Mouse (Mus musculus) liver, embryonic 13.5 days (tissue): ENCODE measurements at regions not wholly inside any gene's neighbourhood (a gene's known extent, or its start where the extent isn't known, plus 50 kb on each side); places are given as distances from the start of the nearest gene placed in this dataset.

ENCODE experiments used
- ATAC-seq: fragments of 200-750 bp; cut with Nextera tagmentation; 2 replicates; pipeline ENCODE4 v1.8.0; 2017; ENCODE audit warnings: low read depth, mild to moderate bottlenecking, moderate number of reproducible peaks, moderate library complexity
- DNase-seq: peaks from one replicate; pipeline ENCODE4 v3.0.0; 2022
- H3K27ac ChIP-seq: fragments of 300-500 bp; sonication (generic); 2 replicates; pipeline ENCODE4 v1.5.1; 2015; ENCODE audit warnings: moderate library complexity, mild to moderate bottlenecking, inconsistent platforms
- H3K27me3 ChIP-seq: fragments of 300-500 bp; sonication (generic); 2 replicates; pipeline ENCODE4 v1.6.1; 2015; ENCODE audit warnings: mild to moderate bottlenecking, inconsistent platforms
- H3K36me3 ChIP-seq: fragments of 300-500 bp; sonication (generic); 2 replicates; pipeline ENCODE4 v1.6.1; 2015; ENCODE audit warnings: mild to moderate bottlenecking, inconsistent platforms
- H3K4me1 ChIP-seq: fragments of 300-500 bp; sonication (generic); replicated peaks from 2 replicates; pipeline ENCODE4 v1.6.1; 2015; ENCODE audit warnings: inconsistent platforms
- H3K4me2 ChIP-seq: fragments of 300-500 bp; sonication (generic); 2 replicates; pipeline ENCODE4 v1.6.1; 2015; ENCODE audit warnings: inconsistent platforms, mild to moderate bottlenecking, moderate library complexity
- H3K4me3 ChIP-seq: fragments of 300-500 bp; sonication (generic); replicated peaks from 2 replicates; pipeline ENCODE4 v1.5.1; 2015; ENCODE audit warnings: mild to moderate bottlenecking, inconsistent platforms
- H3K9ac ChIP-seq: fragments of 300-500 bp; sonication (generic); 2 replicates; pipeline ENCODE4 v1.6.1; 2015; ENCODE audit warnings: mild to moderate bottlenecking, inconsistent platforms
- H3K9me3 ChIP-seq: fragments of 300-500 bp; sonication (generic); replicated peaks from 2 replicates; pipeline ENCODE4 v1.6.1; 2016; ENCODE audit warnings: inconsistent platforms
- WGBS: fragments of 180-500 bp; shearing (Covaris S2); methylation state at CpG from one replicate; pipeline ENCODE4 v1.1.7; 2015; ENCODE audit not compliant: insufficient replicate concordance; 5-methylcytosine and 5-hydroxymethylcytosine counted together

- Histone ChIP-seq H3K9me3 (peaks cover 13% of the 10 kb centered on the region; the same call in 1 of the 2 replicates), H3K27me3 (no peaks in the 10 kb centered on the region), H3K27ac (no peak overlapping the region), H3K9ac (no peak overlapping the region), H3K4me1 (no peaks in the 10 kb centered on the region), H3K4me2 (no peak overlapping the region), H3K36me3 (no peaks in the 10 kb centered on the region), H3K4me3 (no peak overlapping the region)
- WGBS, result 72% methylated on average over 7 of the region's 7 CpGs
- ATAC-seq (no peak), DNase-seq (no peak)
Measured at GRCm38 (mm10) chr6:140126645-140127044, 85.4 kb upstream of the Plcz1 start.

GRCm38 (mm10) chr6:140114024-140114423, 72.8 kb upstream of the Plcz1 start:
- Histone ChIP-seq H3K9me3 (no peaks in the 10 kb centered on the region), H3K4me1 (no peaks in the 10 kb centered on the region), H3K27me3 (no peaks in the 10 kb centered on the region), H3K36me3 (no peaks in the 10 kb centered on the region), H3K27ac (no peak overlapping the region), H3K9ac (no peak overlapping the region), H3K4me2 (no peak overlapping the region), H3K4me3 (no peak overlapping the region)
- no peak for DNase-seq
- WGBS, result 57% methylated on average over 2 of the region's 2 CpGs
- ATAC-seq, result no peak

- 80% methylated on average over 10 of the region's 10 CpGs for WGBS
- Histone ChIP-seq H3K4me2 (no peak overlapping the region), H3K27me3 (no peaks in the 10 kb centered on the region), H3K9ac (no peak overlapping the region), H3K27ac (no peak overlapping the region), H3K9me3 (no peaks in the 10 kb centered on the region), H3K4me1 (no peaks in the 10 kb centered on the region), H3K4me3 (no peak overlapping the region), H3K36me3 (no peaks in the 10 kb centered on the region)
- ATAC-seq (no peak), DNase-seq (no peak)
Measured at GRCm38 (mm10) chr6:140112054-140112453, 70.8 kb upstream of the Plcz1 start.

GRCm38 (mm10) chr6:140108083-140108482, 66.8 kb upstream of the Plcz1 start:
- no peak for ATAC-seq
- Histone ChIP-seq H3K4me3 (no peak overlapping the region), H3K4me1 (no peaks in the 10 kb centered on the region), H3K27me3 (no peaks in the 10 kb centered on the region), H3K9me3 (0 out of 2 replicates have a peak, but pooled peaks cover 2% of the 10 kb centered on the region), H3K4me2 (no peak overlapping the region), H3K9ac (no peak overlapping the region), H3K36me3 (no peaks in the 10 kb centered on the region), H3K27ac (no peak overlapping the region)
- DNase-seq, result no peak
- WGBS, result 55% methylated on average over 8 of the region's 8 CpGs

- H3K9me3 ChIP-seq, result 0 out of 2 replicates have a peak, but pooled peaks cover 2% of the 10 kb centered on the region
- no peaks in the 10 kb centered on the region for H3K4me1 ChIP-seq
- no peak overlapping the region for H3K4me2 ChIP-seq
- no peak for ATAC-seq
- H3K36me3 ChIP-seq, result no peaks in the 10 kb centered on the region
- 71% methylated on average over 16 of the region's 16 CpGs for WGBS
- no peak for DNase-seq
- no peak overlapping the region for H3K9ac ChIP-seq
- H3K4me3 ChIP-seq, result no peak overlapping the region
- H3K27ac ChIP-seq, result no peak overlapping the region
- H3K27me3 ChIP-seq, result no peaks in the 10 kb centered on the region
Measured at GRCm38 (mm10) chr6:140107628-140108027, 66.4 kb upstream of the Plcz1 start.

- no peak for ATAC-seq
- no peak overlapping the region for H3K4me3 ChIP-seq
- 73% methylated on average over 5 of the region's 5 CpGs for WGBS
Measured at GRCm38 (mm10) chr6:140106141-140106540, 64.9 kb upstream of the Plcz1 start.

GRCm38 (mm10) chr6:140102043-140102442, 60.8 kb upstream of the Plcz1 start:
- Histone ChIP-seq H3K36me3 (no peaks in the 10 kb centered on the region), H3K4me2 (no peak overlapping the region), H3K4me1 (no peaks in the 10 kb centered on the region), H3K27ac (no peak overlapping the region), H3K4me3 (no peak overlapping the region), H3K27me3 (no peaks in the 10 kb centered on the region), H3K9ac (no peak overlapping the region), H3K9me3 (0 out of 2 replicates have a peak, but pooled peaks cover 2% of the 10 kb centered on the region)
- DNase-seq (no peak), ATAC-seq (no peak)
- 66% methylated on average over 6 of the region's 6 CpGs for WGBS

More at GRCm38 (mm10) chr6:140106141-140106540, 64.9 kb upstream of the Plcz1 start:
- 0 out of 2 replicates have a peak, but pooled peaks cover 2% of the 10 kb centered on the region for H3K9me3 ChIP-seq
- H3K27me3 ChIP-seq, result no peaks in the 10 kb centered on the region
- H3K27ac ChIP-seq, result no peak overlapping the region
- no peak overlapping the region for H3K9ac ChIP-seq
- H3K4me2 ChIP-seq, result no peak overlapping the region
- no peaks in the 10 kb centered on the region for H3K4me1 ChIP-seq
- no peak for DNase-seq
- H3K36me3 ChIP-seq, result no peaks in the 10 kb centered on the region

GRCm38 (mm10) chr6:140095416-140095815, 54.2 kb upstream of the Plcz1 start:
- H3K27ac ChIP-seq, result no peak overlapping the region
- 66% methylated on average over 10 of the region's 10 CpGs for WGBS
- 0 out of 2 replicates have a peak, but pooled peaks cover 4% of the 10 kb centered on the region for H3K9me3 ChIP-seq
- ATAC-seq (no peak), DNase-seq (no peak)
- H3K27me3 ChIP-seq, result no peaks in the 10 kb centered on the region
- H3K9ac ChIP-seq, result no peak overlapping the region
- H3K4me3 ChIP-seq, result no peak overlapping the region
- H3K4me2 ChIP-seq, result no peak overlapping the region
- no peaks in the 10 kb centered on the region for H3K4me1 ChIP-seq
- H3K36me3 ChIP-seq, result no peaks in the 10 kb centered on the region
